Mouse (Mus musculus): ENCODE data around the gene Ap3s2. TPM values are rescaled to one million over a fixed set of nuclear protein-coding genes. Genes with fewer than 3 reads are reported as not detected.

The Ap3s2 gene
- total RNA-seq (2021), result 10 to 100 TPM; 17.1 to 24.9 TPM
- long read RNA-seq, experiment 1, full-length matches to known transcripts, result 29 of 35 reads
- long read RNA-seq, experiment 1, partial matches to known transcripts, result 0 of 35 reads
- long read RNA-seq, experiment 1, other reads (novel, unspliced or antisense), result 6 of 35 reads
- long read RNA-seq, experiment 2, full-length matches to known transcripts, result 22 of 30 reads
- long read RNA-seq, experiment 2, partial matches to known transcripts, result 2 of 30 reads
- long read RNA-seq, experiment 2, other reads (novel, unspliced or antisense), result 6 of 30 reads

GRCm38 (mm10) chr7:79920344-79920983 is at the start of gene Ap3s2:
TSS of gene Ap3s2 (minus strand) at chr7:79920649.
- peak; percentile 89 for DNase-seq (ENCODE audit: low spot score)

GRCm38 (mm10) chr7:79968326-79968725 is 47.9 kb upstream of the Ap3s2 start:
- DNase-seq (ENCODE audit: low spot score), result no peak

- DNase-seq (ENCODE audit: low spot score), result no peak
Measured at GRCm38 (mm10) chr7:79961600-79961999, 41.2 kb upstream of the Ap3s2 start.

- no peak for DNase-seq (ENCODE audit: low spot score)
Measured at GRCm38 (mm10) chr7:79956131-79956530, 35.7 kb upstream of the Ap3s2 start.

- DNase-seq (ENCODE audit: low spot score), result no peak
Measured at GRCm38 (mm10) chr7:79954890-79955289, 34.4 kb upstream of the Ap3s2 start.

GRCm38 (mm10) chr7:79951038-79951437 is 30.6 kb upstream of the Ap3s2 start:
- DNase-seq (ENCODE audit: low spot score), result no peak

- DNase-seq (ENCODE audit: low spot score), result no peak
Measured at GRCm38 (mm10) chr7:79950236-79950635, 29.8 kb upstream of the Ap3s2 start.

- peak; percentile 54 for DNase-seq (ENCODE audit: low spot score)
Measured at GRCm38 (mm10) chr7:79935511-79936205, 15.2 kb upstream of the Ap3s2 start.

GRCm38 (mm10) chr7:79934862-79935510 is 14.5 kb upstream of the Ap3s2 start, which contains the start of gene Arpin:
TSS of gene Arpin (minus strand) at chr7:79935359.
- peak; percentile 71 for DNase-seq (ENCODE audit: low spot score)

- peak; percentile 13 for DNase-seq (ENCODE audit: low spot score)
Measured at GRCm38 (mm10) chr7:79934461-79934860, 14.0 kb upstream of the Ap3s2 start.

- DNase-seq (ENCODE audit: low spot score), result no peak
Measured at GRCm38 (mm10) chr7:79928516-79929052, 8.1 kb upstream of the Ap3s2 start.

GRCm38 (mm10) chr7:79914556-79914955 is 5.9 kb downstream of the Ap3s2 start:
- DNase-seq (ENCODE audit: low spot score), result peak; percentile 29

- DNase-seq (ENCODE audit: low spot score), result peak; percentile 45
Measured at GRCm38 (mm10) chr7:79907356-79907755, 13.1 kb downstream of the Ap3s2 start.

- no peak for DNase-seq (ENCODE audit: low spot score)
Measured at GRCm38 (mm10) chr7:79906914-79907313, 13.5 kb downstream of the Ap3s2 start.

- no peak for DNase-seq (ENCODE audit: low spot score)
Measured at GRCm38 (mm10) chr7:79905193-79905592, 15.3 kb downstream of the Ap3s2 start.

- DNase-seq (ENCODE audit: low spot score), result no peak
Measured at GRCm38 (mm10) chr7:79903160-79903792, 17.2 kb downstream of the Ap3s2 start.

- DNase-seq (ENCODE audit: low spot score), result no peak
Measured at GRCm38 (mm10) chr7:79900753-79901152, 19.7 kb downstream of the Ap3s2 start.

GRCm38 (mm10) chr7:79895225-79895624 is 25.2 kb downstream of the Ap3s2 start:
- no peak for DNase-seq (ENCODE audit: low spot score)

- DNase-seq (ENCODE audit: low spot score), result no peak
Measured at GRCm38 (mm10) chr7:79894790-79895189, 25.7 kb downstream of the Ap3s2 start.

GRCm38 (mm10) chr7:79892576-79893428 is 27.6 kb downstream of the Ap3s2 start:
- DNase-seq (ENCODE audit: low spot score), result no peak

All from gastrocnemius, adult 18-20 months (tissue).